In genomic region chr5:41596242-41597117, GRCm38 (mm10) we compare ENCODE assay signal across 11 mouse cellular contexts.
DNase-seq lines count a peak whose midpoint lies in the region; ATAC-seq and TF ChIP-seq lines count a peak whose summit lies in the region.
"Had no signal": no experiment of that assay in that cellular context is flagged by ENCODE, and none has a peak within 500 bp of the region (broad histone marks: within the 10 kb centered on the region; RNA-seq: fewer than 3 reads in every experiment).

No protein-coding gene starts in this region.

- no peaks in the 10 kb centered on the region for H3K27me3 ChIP-seq in CH12.LX (replicated peaks)
- H3K27me3 ChIP-seq in forebrain, embryonic 14.5 days (replicated peaks; ENCODE audit: control insufficient read depth, insufficient read depth, low read length) = no peaks in the 10 kb centered on the region
- H3K27me3 ChIP-seq in midbrain, embryonic 13.5 days = no peaks in the 10 kb centered on the region
- H3K27me3 ChIP-seq: lung, embryonic 15.5 days had no signal

- H3K27ac ChIP-seq in CH12.LX (ENCODE audit: insufficient read depth, low read depth) = no peak overlapping the region
- no peak overlapping the region for H3K27ac ChIP-seq in forebrain, embryonic 14.5 days (ENCODE audit: low read depth, low read length)
- H3K27ac ChIP-seq in midbrain, embryonic 13.5 days = no peak overlapping the region
- H3K27ac ChIP-seq: lung, embryonic 15.5 days had no signal

- ATAC-seq in frontal cortex, adult (ENCODE audit: low TSS enrichment) = peak; percentile 77
- peak; percentile 72; the same call in 1 of the 2 replicates for ATAC-seq in forebrain, embryonic 14.5 days
- peak; percentile 85 for ATAC-seq in midbrain, embryonic 13.5 days
- ATAC-seq: intestine, postnatal 0 days had no signal

- no peaks in the 10 kb centered on the region for H3K36me3 ChIP-seq in CH12.LX (replicated peaks in 1 of 2; ENCODE audit: control insufficient read depth in 1 of 2, insufficient read depth in 1 of 2, low read length in 1 of 2)
- H3K36me3 ChIP-seq in forebrain, embryonic 14.5 days (ENCODE audit: control insufficient read depth, insufficient read depth, low read length) = no peaks in the 10 kb centered on the region
- H3K36me3 ChIP-seq in midbrain, embryonic 13.5 days = no peaks in the 10 kb centered on the region
- H3K36me3 ChIP-seq: lung, embryonic 15.5 days had no signal

- no peak for TF ChIP-seq RAD21 in CH12.LX (IDR thresholded peaks at IDR 0.05; ENCODE audit: low read depth, low read length)

- WGBS in forebrain, embryonic 14.5 days = 97% methylated on average over 3 of the region's 3 CpGs
- 95% methylated on average over 3 of the region's 3 CpGs for WGBS in midbrain, embryonic 13.5 days

- TF ChIP-seq POLR2A in CH12.LX (IDR thresholded peaks at IDR 0.05; ENCODE audit: low read depth, low read length) = no peak

- no peak for TF ChIP-seq CTCF in CH12.LX (conservative IDR thresholded peaks at IDR 0.05 in 1 of 2, IDR thresholded peaks at IDR 0.05 in 1 of 2; ENCODE audit: low read depth in 2 of 2, low read length in 2 of 2)

- H3K4me2 ChIP-seq in CH12.LX (ENCODE audit: insufficient read depth, low read depth, poor library complexity, severe bottlenecking) = no peak overlapping the region
- H3K4me2 ChIP-seq in forebrain, embryonic 14.5 days (ENCODE audit: low read length) = no peak overlapping the region
- no peak overlapping the region for H3K4me2 ChIP-seq in midbrain, embryonic 13.5 days (replicated peaks)
- H3K4me2 ChIP-seq: lung, embryonic 15.5 days had no signal

- no peaks in the 10 kb centered on the region for H3K9me3 ChIP-seq in CH12.LX (replicated peaks; ENCODE audit: low read length)
- no peaks in the 10 kb centered on the region for H3K9me3 ChIP-seq in forebrain, embryonic 14.5 days (replicated peaks; ENCODE audit: control insufficient read depth, low read length)
- no peaks in the 10 kb centered on the region for H3K9me3 ChIP-seq in midbrain, embryonic 13.5 days
- H3K9me3 ChIP-seq: lung, embryonic 15.5 days had no signal

- in situ Hi-C loops in CH12.LX (cut with MboI; ENCODE audit: low pct_ligation_motif_present, low pct_unique_long_range_greater_than_20kb, low sequenced_read_pairs) = no loop called here

- no peaks in the 10 kb centered on the region for H3K79me2 ChIP-seq in CH12.LX (replicated peaks; ENCODE audit: control insufficient read depth, extremely low read depth, insufficient read depth, poor library complexity, severe bottlenecking)

- H3K9ac ChIP-seq in CH12.LX (ENCODE audit: insufficient read depth, low read depth) = no peak overlapping the region
- H3K9ac ChIP-seq in forebrain, embryonic 14.5 days (ENCODE audit: low read length) = no peak overlapping the region
- H3K9ac ChIP-seq in midbrain, embryonic 13.5 days (replicated peaks) = no peak overlapping the region
- H3K9ac ChIP-seq: lung, embryonic 15.5 days had no signal

- H3K4me3 ChIP-seq in CH12.LX (replicated peaks in 1 of 3; ENCODE audit: low read depth in 2 of 3, low read length in 2 of 3, poor library complexity in 1 of 3) = no peak overlapping the region
- H3K4me3 ChIP-seq in forebrain, embryonic 14.5 days (ENCODE audit: low read depth, low read length) = no peak overlapping the region
- H3K4me3 ChIP-seq in midbrain, embryonic 13.5 days (replicated peaks) = no peak overlapping the region
- H3K4me3 ChIP-seq: lung, embryonic 15.5 days had no signal

- TF ChIP-seq EP300 in CH12.LX (IDR thresholded peaks at IDR 0.05; ENCODE audit: low read length) = no peak

- dilution Hi-C loops in CH12.LX (cut with MboI; ENCODE audit: extremely low pct_ligation_motif_present, extremely low pct_unique_long_range_greater_than_20kb, low sequenced_read_pairs) = no loop called here

- no peaks in the 10 kb centered on the region for H3K4me1 ChIP-seq in CH12.LX (ENCODE audit: control insufficient read depth in 1 of 2, insufficient read depth in 2 of 2)
- H3K4me1 ChIP-seq in forebrain, embryonic 14.5 days (ENCODE audit: control insufficient read depth, insufficient read depth, low read length) = peaks cover 4% of the 10 kb centered on the region; the same call in 1 of the 2 replicates
- H3K4me1 ChIP-seq in midbrain, embryonic 13.5 days (replicated peaks) = peaks cover 5% of the 10 kb centered on the region; the same call in 1 of the 2 replicates
- H3K4me1 ChIP-seq: lung, embryonic 15.5 days had no signal

- DNase-seq in frontal cortex, postnatal 14 days (ENCODE audit: low spot score in 2 of 2) = no peak
- DNase-seq in CH12.LX (ENCODE audit: extremely low read depth) = peak; percentile 24
- DNase-seq in forebrain, embryonic 14.5 days (ENCODE audit: low spot score) = peak; percentile 47
- DNase-seq in ovary, postnatal 36 days (ENCODE audit: low spot score) = no peak
- no peak for DNase-seq in urinary bladder, postnatal 36 days (ENCODE audit: low spot score in 2 of 2)
- no peak for DNase-seq in heart, postnatal 4 days
- DNase-seq: left cerebral cortex, postnatal 4 days had no signal

TF ChIP-seq in CH12.LX, 34 proteins besides CTCF, POLR2A, EP300 and RAD21:
- TF ChIP-seq JUN (IDR thresholded peaks at IDR 0.05; ENCODE audit: insufficient read depth, low read depth, low read length) (no peak), UBTF (IDR thresholded peaks at IDR 0.05; ENCODE audit: low read depth, low read length) (no peak), MXI1 (IDR thresholded peaks at IDR 0.05; ENCODE audit: low read depth, low read length) (no peak), CHD1 (IDR thresholded peaks at IDR 0.05; ENCODE audit: low read depth, low read length) (no peak), ZC3H11A (IDR thresholded peaks at IDR 0.05; ENCODE audit: low read depth, low read length) (no peak), MAX (IDR thresholded peaks at IDR 0.05; ENCODE audit: low read length) (no peak), RCOR1 (conservative IDR thresholded peaks at IDR 0.05; ENCODE audit: low read depth, low read length) (no peak), ELF1 (IDR thresholded peaks at IDR 0.05; ENCODE audit: low read depth, low read length) (no peak), NRF1 (IDR thresholded peaks at IDR 0.05; ENCODE audit: low read depth, low read length) (no peak), MEF2A (IDR thresholded peaks at IDR 0.05; ENCODE audit: borderline replicate concordance, low read depth, low read length) (no peak), IRF4 (IDR thresholded peaks at IDR 0.05; ENCODE audit: low read depth, low read length) (no peak), KAT2A (IDR thresholded peaks at IDR 0.05; ENCODE audit: insufficient replicate concordance, low read length) (no peak), HCFC1 (IDR thresholded peaks at IDR 0.05; ENCODE audit: low read depth, low read length) (no peak), CHD2 (IDR thresholded peaks at IDR 0.05; ENCODE audit: low read length) (no peak), JUND (conservative IDR thresholded peaks at IDR 0.05; ENCODE audit: low read depth, low read length) (no peak)

Comparison
In these comparisons a context has a peak if more than half of its experiments do, and no peak if none do; other contexts are left out.
1. DNase-seq: peak in CH12.LX (single experiment) and forebrain, embryonic 14.5 days (single experiment); none in frontal cortex, postnatal 14 days (0 of 2), ovary, postnatal 36 days (single experiment), urinary bladder, postnatal 36 days (0 of 2) and heart, postnatal 4 days (single experiment).
2. Peak in every context shown above with its lines, with median percentiles within 50 percentile points of each other: ATAC-seq.